Mouse (Mus musculus): ENCODE results near the gene Nanog. TPM values are rescaled to one million over a fixed set of nuclear protein-coding genes. Genes with fewer than 3 reads are reported as not detected.

Nanog gene
- polyA plus RNA-seq, 1 experiment from 2014 or later: 0.15 TPM

DNA sequence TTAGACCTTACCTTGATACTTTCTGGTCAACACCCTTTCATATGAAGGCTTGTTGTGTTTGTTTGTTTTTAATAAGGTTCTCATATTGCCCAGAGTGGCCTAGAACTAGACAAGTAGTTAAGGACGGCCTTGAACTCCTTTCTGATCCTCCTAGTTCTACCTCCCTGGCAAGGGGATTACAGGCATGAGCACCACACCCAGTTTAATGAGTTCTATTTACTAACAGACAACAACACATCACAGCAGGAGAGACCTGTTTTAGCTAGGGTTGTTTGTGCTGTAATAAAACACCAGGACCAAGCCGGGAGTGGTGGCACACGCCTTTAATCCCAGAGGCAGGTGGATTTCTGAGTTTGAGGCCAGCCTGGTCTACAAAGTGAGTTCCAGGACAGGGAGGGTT lies 55.2 kb downstream of the Nanog start:
- Histone ChIP-seq H3K27me3 (replicated peaks; ENCODE audit: control insufficient read depth, insufficient read depth, low read length) (peaks cover 2% of the 10 kb centered on the region; the same call in 1 of the 2 replicates), H3K36me3 (ENCODE audit: control insufficient read depth, insufficient read depth, low read length) (no peaks in the 10 kb centered on the region), H3K9ac (ENCODE audit: low read length) (no peak overlapping the region), H3K9me3 (ENCODE audit: control insufficient read depth, low read length) (no peaks in the 10 kb centered on the region), H3K27ac (ENCODE audit: low read depth) (no peak overlapping the region), H3K4me1 (replicated peaks; ENCODE audit: control insufficient read depth, insufficient read depth, low read length) (peaks cover 11% of the 10 kb centered on the region; the same call in 1 of the 2 replicates), H3K4me2 (ENCODE audit: low read length) (no peak overlapping the region), H3K4me3 (ENCODE audit: low read depth, low read length) (no peak overlapping the region)
- no peak for ATAC-seq (replicated peaks; ENCODE audit: low FRiP score, low TSS enrichment, low read depth)
- 81% methylated on average over 3 of the region's 3 CpGs for WGBS
- DNase-seq (ENCODE audit: low spot score): no peak

- Histone ChIP-seq H3K9ac (ENCODE audit: low read length) (no peak overlapping the region), H3K36me3 (ENCODE audit: control insufficient read depth, insufficient read depth, low read length) (no peaks in the 10 kb centered on the region), H3K4me3 (ENCODE audit: low read depth, low read length) (no peak overlapping the region), H3K27ac (ENCODE audit: low read depth) (no peak overlapping the region), H3K27me3 (replicated peaks; ENCODE audit: control insufficient read depth, insufficient read depth, low read length) (peaks cover 2% of the 10 kb centered on the region; the same call in 1 of the 2 replicates), H3K4me2 (ENCODE audit: low read length) (no peak overlapping the region), H3K9me3 (ENCODE audit: control insufficient read depth, low read length) (no peaks in the 10 kb centered on the region), H3K4me1 (replicated peaks; ENCODE audit: control insufficient read depth, insufficient read depth, low read length) (peaks cover 11% of the 10 kb centered on the region; the same call in 1 of the 2 replicates)
- WGBS: 65% methylated on average over 11 of the region's 11 CpGs
- no peak for ATAC-seq (replicated peaks; ENCODE audit: low FRiP score, low TSS enrichment, low read depth)
- DNase-seq (ENCODE audit: low spot score): no peak
These were observed 55.8 kb downstream of the Nanog start for GRCm38 (mm10) chr6:122762952-122763700.

DNA sequence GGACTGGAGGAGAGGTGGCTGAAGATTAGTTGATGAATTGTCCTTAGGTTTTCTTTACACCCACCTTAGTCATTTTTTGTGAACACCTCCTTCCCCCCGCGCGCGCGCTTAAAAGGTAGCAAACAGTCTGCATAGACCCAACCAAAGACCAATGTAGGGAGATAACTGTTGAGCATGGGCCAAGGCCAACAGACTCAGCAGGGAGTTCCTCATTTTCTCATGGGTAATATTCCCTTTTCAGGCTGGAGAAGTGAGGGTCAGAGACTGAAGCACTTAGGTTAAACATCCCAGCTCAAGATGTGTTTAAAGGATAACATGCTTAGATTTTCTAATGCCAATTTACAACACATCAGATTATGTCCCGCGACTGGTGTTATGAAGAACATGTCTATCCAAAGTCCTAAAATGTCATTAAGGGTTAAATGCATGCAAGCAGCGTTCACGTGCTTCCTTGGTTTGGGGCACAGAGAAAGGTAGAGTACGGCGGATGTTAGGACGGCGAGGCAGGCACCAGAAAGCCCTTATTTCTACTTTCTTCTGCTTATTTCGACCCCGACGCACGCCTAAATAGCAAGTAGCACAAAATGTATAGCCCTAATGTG lies 56.7 kb downstream of the Nanog start:
- 0 out of 2 replicates have a peak, but pooled peaks have one; percentile 3 for ATAC-seq (replicated peaks; ENCODE audit: low FRiP score, low TSS enrichment, low read depth)
- peak overlapping the region; percentile 92 for H3K4me2 ChIP-seq (ENCODE audit: low read length)
- peak overlapping the region; percentile 38; the same call in 1 of the 2 replicates for H3K9ac ChIP-seq (ENCODE audit: low read length)

More for the DNA sequence above, 56.7 kb downstream of the Nanog start:
- H3K27ac ChIP-seq (ENCODE audit: low read depth): peak overlapping the region; percentile 22; the same call in 1 of the 2 replicates
- H3K27me3 ChIP-seq (replicated peaks; ENCODE audit: control insufficient read depth, insufficient read depth, low read length): peaks cover 2% of the 10 kb centered on the region; the same call in 1 of the 2 replicates
- H3K9me3 ChIP-seq (ENCODE audit: control insufficient read depth, low read length): no peaks in the 10 kb centered on the region
- DNase-seq (ENCODE audit: low spot score): no peak
- no peaks in the 10 kb centered on the region for H3K36me3 ChIP-seq (ENCODE audit: control insufficient read depth, insufficient read depth, low read length)
- peak overlapping the region; percentile 49 for H3K4me3 ChIP-seq (ENCODE audit: low read depth, low read length)
- peaks cover 11% of the 10 kb centered on the region; the same call in 1 of the 2 replicates for H3K4me1 ChIP-seq (replicated peaks; ENCODE audit: control insufficient read depth, insufficient read depth, low read length)
- WGBS: 32% methylated on average over 17 of the region's 17 CpGs

Other genes with a start within 250 kb of the Nanog start
- gene Rimklb, start 208.7 kb upstream of the Nanog start, polyA plus RNA-seq (2014; fragmentation: Nextera tagmentation; extraction: Ambion mirVana): 13.1 and 16.7 TPM in 2 replicates
- 2.0 and 4.6 TPM in 2 replicates for gene Mfap5, start 201.6 kb upstream of the Nanog start, polyA plus RNA-seq (2014; fragmentation: Nextera tagmentation; extraction: Ambion mirVana)
- gene Aicda, start 153.7 kb upstream of the Nanog start, polyA plus RNA-seq (2014; fragmentation: Nextera tagmentation; extraction: Ambion mirVana): 0.12 TPM in 1 of 2 replicates, not detected in the other
- 2.8 and 3.4 TPM in 2 replicates for gene Apobec1, start 105.0 kb upstream of the Nanog start, polyA plus RNA-seq (2014; fragmentation: Nextera tagmentation; extraction: Ambion mirVana)
- gene Gdf3, start 97.4 kb upstream of the Nanog start, polyA plus RNA-seq (2014; fragmentation: Nextera tagmentation; extraction: Ambion mirVana): 0.11 TPM in 1 of 2 replicates, not detected in the other
- gene Dppa3, start 81.1 kb upstream of the Nanog start, polyA plus RNA-seq (2014; fragmentation: Nextera tagmentation; extraction: Ambion mirVana): not detected in 2 replicates
- gene Slc2a3, start 94.2 kb downstream of the Nanog start, polyA plus RNA-seq (2014; fragmentation: Nextera tagmentation; extraction: Ambion mirVana): 17.6 and 21.5 TPM in 2 replicates
- gene Foxj2, start 112.4 kb downstream of the Nanog start, polyA plus RNA-seq (2014; fragmentation: Nextera tagmentation; extraction: Ambion mirVana): 6.4 and 6.9 TPM in 2 replicates
- 1.8 and 1.9 TPM in 2 replicates for gene C3ar1, start 148.7 kb downstream of the Nanog start, polyA plus RNA-seq (2014; fragmentation: Nextera tagmentation; extraction: Ambion mirVana)
- 50.2 and 55.1 TPM in 2 replicates for gene Necap1, start 167.0 kb downstream of the Nanog start, polyA plus RNA-seq (2014; fragmentation: Nextera tagmentation; extraction: Ambion mirVana)
- 3.6 and 3.9 TPM in 2 replicates for gene Clec4a1, start 214.4 kb downstream of the Nanog start, polyA plus RNA-seq (2014; fragmentation: Nextera tagmentation; extraction: Ambion mirVana)
- 1.9 and 3.7 TPM in 2 replicates for gene Clec4a3, start 245.0 kb downstream of the Nanog start, polyA plus RNA-seq (2014; fragmentation: Nextera tagmentation; extraction: Ambion mirVana)